Mouse (Mus musculus): ENCODE results near the gene Lrfn2.

DNA sequence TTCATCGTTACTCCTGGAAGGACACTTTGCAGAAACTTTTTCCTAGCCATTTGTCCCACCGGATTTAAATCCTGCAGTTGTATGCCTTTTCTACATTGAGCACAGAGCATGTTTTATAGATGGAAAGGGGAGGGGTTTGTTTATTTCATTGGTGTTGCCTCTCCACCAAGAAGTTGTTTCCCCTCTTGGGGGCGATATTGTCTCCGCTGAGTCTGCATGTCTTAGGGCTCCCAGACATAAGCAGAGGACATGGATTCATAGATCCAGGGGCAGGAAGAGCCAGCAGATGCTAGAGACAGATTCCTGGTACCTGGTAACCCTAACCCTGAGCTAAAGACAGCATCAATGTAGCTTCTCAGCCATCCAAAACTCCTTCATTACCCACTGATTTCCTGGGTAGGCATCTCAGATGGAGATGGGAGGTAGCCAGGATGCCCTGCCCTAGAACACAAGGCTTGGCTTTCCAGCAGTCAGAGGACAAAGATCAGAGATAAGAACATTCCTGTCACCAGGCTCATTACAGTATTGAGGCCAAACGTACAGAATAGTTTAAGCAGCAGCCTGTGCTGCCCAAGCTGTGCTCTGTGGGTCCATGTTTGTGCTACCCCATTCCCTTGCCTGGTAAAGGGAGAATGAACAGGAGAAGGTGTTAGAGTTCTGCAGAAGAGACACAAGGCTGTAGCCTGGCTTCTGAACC, 4.4 kb downstream of the Lrfn2 start:
- TF ChIP-seq ZNF384 (IDR thresholded peaks at IDR 0.05; ENCODE audit: low read depth, low read length): no peak
- no peak for TF ChIP-seq CTCF (conservative IDR thresholded peaks at IDR 0.05 in 1 of 2, IDR thresholded peaks at IDR 0.05 in 1 of 2; ENCODE audit: low read depth in 2 of 2, low read length in 2 of 2)
- no peak for TF ChIP-seq MAX (IDR thresholded peaks at IDR 0.05; ENCODE audit: low read length)
- no peak for TF ChIP-seq SMC3 (IDR thresholded peaks at IDR 0.05; ENCODE audit: low read depth, low read length)
- TF ChIP-seq POLR2A (IDR thresholded peaks at IDR 0.05; ENCODE audit: low read depth, low read length): no peak
- TF ChIP-seq ZC3H11A (IDR thresholded peaks at IDR 0.05; ENCODE audit: low read depth, low read length): no peak
- no peak for TF ChIP-seq MAFK (IDR thresholded peaks at IDR 0.05; ENCODE audit: insufficient replicate concordance, low read length)
- TF ChIP-seq ETS1 (conservative IDR thresholded peaks at IDR 0.05; ENCODE audit: low read depth, low read length): no peak
- no peak for TF ChIP-seq MEF2A (IDR thresholded peaks at IDR 0.05; ENCODE audit: borderline replicate concordance, low read depth, low read length)
- no peak for TF ChIP-seq POLR2AphosphoS2 (IDR thresholded peaks at IDR 0.05; ENCODE audit: low read depth, low read length)
